Mouse (Mus musculus): ENCODE results near the gene Glo1. TPM values are rescaled to one million over a fixed set of nuclear protein-coding genes. Genes with fewer than 3 reads are reported as not detected.

The Glo1 gene
- polyA plus RNA-seq, 1 experiment, result not detected

DNA sequence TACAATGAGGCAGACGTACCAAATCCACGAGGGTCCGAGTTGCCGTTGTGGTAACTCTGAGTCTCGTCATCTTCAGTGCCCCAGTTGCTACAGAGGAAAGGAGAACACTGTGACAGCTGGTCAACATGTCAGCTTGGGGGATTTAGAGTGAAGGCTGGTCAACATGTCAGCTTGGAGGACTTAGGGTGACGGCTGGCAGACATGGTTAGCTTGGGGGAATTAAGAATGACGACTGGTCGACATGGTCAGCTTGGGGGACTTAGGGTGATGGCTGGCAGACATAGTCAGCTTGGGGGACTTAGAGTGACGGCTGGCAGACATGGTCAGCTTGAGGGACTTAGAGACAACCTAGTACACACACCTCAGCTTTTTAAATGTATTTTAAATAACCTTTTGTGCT lies 28.9 kb downstream of the Glo1 start:
- Histone ChIP-seq H3K4me3 (ENCODE audit: insufficient read depth, low read depth, low read length) (no peak overlapping the region), H3K27ac (ENCODE audit: insufficient read depth, low read depth, low read length) (no peak overlapping the region), H3K4me1 (ENCODE audit: control insufficient read depth, insufficient read depth, low read length) (no peaks in the 10 kb centered on the region)
- WGBS, result 95% methylated on average over 9 of the region's 9 CpGs
- no peak for TF ChIP-seq POLR2A (IDR thresholded peaks at IDR 0.05; ENCODE audit: insufficient read depth, low read depth, low read length)
- TF ChIP-seq CTCF (IDR thresholded peaks at IDR 0.05; ENCODE audit: insufficient read depth, low read depth, low read length), result no peak

GRCm38 (mm10) chr17:30594846-30595245 lies 31.8 kb downstream of the Glo1 start:
- Histone ChIP-seq H3K4me1 (ENCODE audit: control insufficient read depth, insufficient read depth, low read length) (peaks cover 2% of the 10 kb centered on the region; the same call in 1 of the 2 replicates), H3K27ac (ENCODE audit: insufficient read depth, low read depth, low read length) (no peak overlapping the region), H3K4me3 (ENCODE audit: insufficient read depth, low read depth, low read length) (no peak overlapping the region)
- WGBS, result 56% methylated on average over 6 of the region's 6 CpGs
- no peak for TF ChIP-seq POLR2A (IDR thresholded peaks at IDR 0.05; ENCODE audit: insufficient read depth, low read depth, low read length)
- no peak for TF ChIP-seq CTCF (IDR thresholded peaks at IDR 0.05; ENCODE audit: insufficient read depth, low read depth, low read length)

- TF ChIP-seq POLR2A (IDR thresholded peaks at IDR 0.05; ENCODE audit: insufficient read depth, low read depth, low read length), result no peak
- no peak for TF ChIP-seq CTCF (IDR thresholded peaks at IDR 0.05; ENCODE audit: insufficient read depth, low read depth, low read length)
- Histone ChIP-seq H3K27ac (ENCODE audit: insufficient read depth, low read depth, low read length) (no peak overlapping the region), H3K4me1 (ENCODE audit: control insufficient read depth, insufficient read depth, low read length) (peaks cover 2% of the 10 kb centered on the region; the same call in 1 of the 2 replicates), H3K4me3 (ENCODE audit: insufficient read depth, low read depth, low read length) (no peak overlapping the region)
- WGBS, result 64% methylated on average over 5 of the region's 5 CpGs
These were observed 32.3 kb downstream of the Glo1 start for GRCm38 (mm10) chr17:30594407-30594806.

GRCm38 (mm10) chr17:30590417-30591198 lies 36.1 kb downstream of the Glo1 start:
- H3K27ac ChIP-seq (ENCODE audit: insufficient read depth, low read depth, low read length), result no peak overlapping the region
- TF ChIP-seq POLR2A (IDR thresholded peaks at IDR 0.05; ENCODE audit: insufficient read depth, low read depth, low read length) (no peak), CTCF (IDR thresholded peaks at IDR 0.05; ENCODE audit: insufficient read depth, low read depth, low read length) (no peak)
- 34% methylated on average over 17 of the region's 17 CpGs for WGBS
- peaks cover 2% of the 10 kb centered on the region; the same call in 1 of the 2 replicates for H3K4me1 ChIP-seq (ENCODE audit: control insufficient read depth, insufficient read depth, low read length)
- no peak overlapping the region for H3K4me3 ChIP-seq (ENCODE audit: insufficient read depth, low read depth, low read length)

- TF ChIP-seq CTCF (IDR thresholded peaks at IDR 0.05; ENCODE audit: insufficient read depth, low read depth, low read length), result no peak
- no peak for TF ChIP-seq POLR2A (IDR thresholded peaks at IDR 0.05; ENCODE audit: insufficient read depth, low read depth, low read length)
- WGBS, result 93% methylated on average over 2 of the region's 2 CpGs
- Histone ChIP-seq H3K27ac (ENCODE audit: insufficient read depth, low read depth, low read length) (no peak overlapping the region), H3K4me3 (ENCODE audit: insufficient read depth, low read depth, low read length) (no peak overlapping the region), H3K4me1 (ENCODE audit: control insufficient read depth, insufficient read depth, low read length) (no peaks in the 10 kb centered on the region)
These were observed 43.2 kb downstream of the Glo1 start for GRCm38 (mm10) chr17:30583258-30584001.

GRCm38 (mm10) chr17:30582313-30582712 lies 44.4 kb downstream of the Glo1 start:
- 89% methylated on average over 3 of the region's 3 CpGs for WGBS
- Histone ChIP-seq H3K4me1 (ENCODE audit: control insufficient read depth, insufficient read depth, low read length) (no peaks in the 10 kb centered on the region), H3K4me3 (ENCODE audit: insufficient read depth, low read depth, low read length) (no peak overlapping the region), H3K27ac (ENCODE audit: insufficient read depth, low read depth, low read length) (no peak overlapping the region)
- TF ChIP-seq CTCF (IDR thresholded peaks at IDR 0.05; ENCODE audit: insufficient read depth, low read depth, low read length) (no peak), POLR2A (IDR thresholded peaks at IDR 0.05; ENCODE audit: insufficient read depth, low read depth, low read length) (no peak)

DNA sequence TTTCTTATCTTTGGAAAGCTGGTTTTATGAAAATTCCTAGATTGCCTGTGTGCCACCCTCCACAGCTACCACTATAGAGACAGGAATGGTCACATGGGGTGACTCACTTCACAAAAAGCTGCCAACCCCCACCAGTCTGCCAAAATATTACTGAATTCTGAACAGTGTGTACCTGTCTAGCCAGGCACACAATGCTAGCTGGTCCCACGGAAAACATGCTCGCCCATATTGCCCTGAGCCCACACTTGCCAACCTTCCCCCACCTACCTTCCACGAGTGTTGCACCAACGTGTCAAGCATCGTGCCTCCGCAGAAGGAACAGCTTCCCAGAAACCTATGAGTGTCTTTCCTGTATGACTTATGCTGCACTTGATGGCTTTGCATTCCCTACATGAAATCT lies 45.5 kb downstream of the Glo1 start:
- 87% methylated on average over 6 of the region's 6 CpGs for WGBS
- TF ChIP-seq POLR2A (IDR thresholded peaks at IDR 0.05; ENCODE audit: insufficient read depth, low read depth, low read length), result no peak
- TF ChIP-seq CTCF (IDR thresholded peaks at IDR 0.05; ENCODE audit: insufficient read depth, low read depth, low read length), result no peak
- peaks cover 2% of the 10 kb centered on the region for H3K4me1 ChIP-seq (ENCODE audit: control insufficient read depth, insufficient read depth, low read length)
- H3K4me3 ChIP-seq (ENCODE audit: insufficient read depth, low read depth, low read length), result no peak overlapping the region
- no peak overlapping the region for H3K27ac ChIP-seq (ENCODE audit: insufficient read depth, low read depth, low read length)

GRCm38 (mm10) chr17:30580781-30581180 lies 45.9 kb downstream of the Glo1 start:
- TF ChIP-seq CTCF (IDR thresholded peaks at IDR 0.05; ENCODE audit: insufficient read depth, low read depth, low read length) (no peak), POLR2A (IDR thresholded peaks at IDR 0.05; ENCODE audit: insufficient read depth, low read depth, low read length) (no peak)
- H3K27ac ChIP-seq (ENCODE audit: insufficient read depth, low read depth, low read length), result no peak overlapping the region
- no peak overlapping the region for H3K4me3 ChIP-seq (ENCODE audit: insufficient read depth, low read depth, low read length)
- 82% methylated on average over 1 of the region's 1 CpGs for WGBS
- peaks cover 2% of the 10 kb centered on the region for H3K4me1 ChIP-seq (ENCODE audit: control insufficient read depth, insufficient read depth, low read length)

DNA sequence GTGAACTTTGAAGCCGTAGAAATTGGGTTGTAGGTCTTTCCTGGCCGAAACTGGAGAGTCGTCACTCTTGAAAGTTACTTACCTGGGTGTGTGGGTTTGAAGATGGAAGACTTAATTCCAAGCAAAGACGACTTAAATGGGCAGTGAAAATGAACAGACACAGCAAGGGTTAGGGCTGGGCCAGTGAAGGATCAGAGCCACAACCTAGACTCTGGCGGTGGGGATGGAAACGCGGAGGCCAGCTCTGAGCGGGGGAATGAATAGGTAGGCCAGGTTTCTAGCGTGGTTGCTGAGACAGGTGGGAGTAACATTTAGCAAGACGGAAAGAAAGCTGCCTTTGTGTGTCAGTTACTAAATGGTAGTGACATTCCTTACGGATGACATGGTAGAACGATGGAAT lies 49.7 kb downstream of the Glo1 start:
- WGBS, result 62% methylated on average over 12 of the region's 12 CpGs
- peaks cover 5% of the 10 kb centered on the region for H3K4me1 ChIP-seq (ENCODE audit: control insufficient read depth, insufficient read depth, low read length)
- H3K4me3 ChIP-seq (ENCODE audit: insufficient read depth, low read depth, low read length), result peak overlapping the region; percentile 88
- H3K27ac ChIP-seq (ENCODE audit: insufficient read depth, low read depth, low read length), result no peak overlapping the region
- TF ChIP-seq CTCF (IDR thresholded peaks at IDR 0.05; ENCODE audit: insufficient read depth, low read depth, low read length) (no peak), POLR2A (IDR thresholded peaks at IDR 0.05; ENCODE audit: insufficient read depth, low read depth, low read length) (no peak)
